Mouse (Mus musculus): Measurements from ENCODE around the gene Rnf31. TPM values are rescaled to one million over a fixed set of nuclear protein-coding genes. Genes with fewer than 3 reads are reported as not detected.

The Rnf31 gene
- polyA plus RNA-seq (2012; rRNA removed) = 24.8 and 26.6 TPM in 2 replicates

DNA sequence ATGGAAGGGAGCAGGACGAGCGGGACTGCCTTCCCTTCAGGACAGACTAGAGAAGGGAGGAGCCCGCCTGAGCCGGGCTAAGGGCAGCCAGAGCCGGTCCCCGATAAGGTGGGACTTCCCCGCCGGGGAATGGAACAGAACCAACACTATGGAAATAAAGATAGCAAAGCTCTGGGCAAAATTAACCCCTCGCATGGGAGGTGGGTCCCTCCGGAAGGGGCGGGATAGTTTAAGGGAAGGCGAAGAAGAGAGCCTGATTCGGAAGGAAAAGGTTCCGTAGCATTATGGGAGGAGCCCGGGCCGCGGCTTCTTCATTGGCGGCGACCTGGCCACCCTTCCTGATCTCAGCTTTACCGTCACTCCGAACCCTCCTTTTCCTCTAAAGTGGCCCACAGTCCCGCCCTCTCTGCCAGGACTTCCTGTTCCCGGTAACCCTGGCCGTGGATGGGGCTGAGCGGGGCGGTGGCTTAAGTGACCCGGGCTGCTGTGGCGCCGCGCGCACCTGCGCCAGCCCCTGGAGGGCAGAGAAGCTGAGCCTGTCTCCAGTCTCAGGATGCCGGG lies at the start of gene Rnf31:
Gene Rnf31, plus strand, starts transcription at position 378 of the 561 bp plus-strand sequence.

GRCm38 (mm10) chr14:55559799-55560201 lies 31.7 kb upstream of the Rnf31 start, which contains the start of gene Dcaf11:
TSS of gene Dcaf11 (plus strand) at chr14:55560006.

DNA sequence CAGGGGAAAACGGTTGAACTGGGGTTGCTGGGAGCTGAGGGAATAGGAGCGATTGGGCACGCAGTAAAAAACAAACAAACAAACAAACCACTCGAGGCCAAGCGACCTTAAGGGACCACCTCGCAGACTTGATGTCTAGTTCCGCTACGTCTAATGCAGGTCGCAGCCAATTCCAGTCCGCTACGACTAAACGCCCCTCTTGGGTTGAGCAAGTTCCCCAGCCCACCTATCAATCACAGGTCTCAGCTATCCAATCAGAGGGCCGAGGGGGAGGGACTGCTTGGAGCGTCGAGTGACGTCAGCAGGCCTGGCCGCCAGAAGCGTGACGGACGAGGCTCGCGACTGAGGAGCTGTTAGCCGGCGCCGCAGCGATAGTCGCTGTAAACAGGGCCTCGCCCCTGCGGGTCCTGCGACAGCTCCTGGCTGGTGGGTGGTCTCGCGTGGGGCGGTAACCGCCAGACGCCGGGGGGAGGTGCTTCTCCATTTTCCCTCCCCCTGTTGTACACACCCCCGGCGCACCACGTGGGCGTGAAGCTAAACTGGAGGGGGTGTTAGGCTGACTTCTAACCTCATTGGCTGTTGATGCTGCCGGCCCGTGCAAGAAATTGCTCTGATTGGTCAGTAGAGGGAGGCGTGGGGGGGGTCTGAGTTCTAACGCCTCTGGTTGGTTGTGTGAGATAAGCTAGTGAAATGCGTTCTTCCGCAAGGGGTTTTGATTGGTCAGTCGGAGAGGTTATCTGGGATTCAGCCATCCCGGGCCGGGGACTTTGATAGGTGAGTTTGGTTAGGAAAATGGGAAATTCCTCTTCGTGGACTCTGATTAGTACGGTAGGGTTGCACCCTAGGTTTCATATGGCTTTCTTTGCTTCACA lies 31.1 kb upstream of the Rnf31 start, which contains the start of gene A730061H03Rik:
Gene A730061H03Rik, minus strand, starts transcription at position 205 of the 872 bp plus-strand sequence.

DNA sequence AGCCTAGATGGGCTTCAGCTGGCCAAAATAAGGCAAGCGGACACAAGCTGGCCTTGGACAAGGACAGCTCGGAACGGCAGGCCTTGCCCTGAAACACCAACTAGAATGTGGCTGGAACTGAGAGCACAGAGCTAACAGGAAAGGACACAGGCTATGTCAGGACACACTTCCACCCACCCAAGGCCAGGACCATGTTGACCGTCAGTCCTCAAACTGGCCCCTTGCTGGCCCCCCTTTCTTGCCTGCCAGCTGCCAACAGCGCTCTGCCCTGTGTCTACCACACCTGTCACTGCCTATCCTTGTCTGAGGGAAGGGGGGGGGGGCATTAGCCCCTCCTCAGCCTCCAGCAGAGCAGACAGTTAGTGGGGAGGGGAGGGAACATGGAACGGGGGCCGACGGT lies 16.2 kb upstream of the Rnf31 start, which contains the start of gene Fitm1:
Gene Fitm1, plus strand, starts transcription at position 316 of the 400 bp plus-strand sequence.

DNA sequence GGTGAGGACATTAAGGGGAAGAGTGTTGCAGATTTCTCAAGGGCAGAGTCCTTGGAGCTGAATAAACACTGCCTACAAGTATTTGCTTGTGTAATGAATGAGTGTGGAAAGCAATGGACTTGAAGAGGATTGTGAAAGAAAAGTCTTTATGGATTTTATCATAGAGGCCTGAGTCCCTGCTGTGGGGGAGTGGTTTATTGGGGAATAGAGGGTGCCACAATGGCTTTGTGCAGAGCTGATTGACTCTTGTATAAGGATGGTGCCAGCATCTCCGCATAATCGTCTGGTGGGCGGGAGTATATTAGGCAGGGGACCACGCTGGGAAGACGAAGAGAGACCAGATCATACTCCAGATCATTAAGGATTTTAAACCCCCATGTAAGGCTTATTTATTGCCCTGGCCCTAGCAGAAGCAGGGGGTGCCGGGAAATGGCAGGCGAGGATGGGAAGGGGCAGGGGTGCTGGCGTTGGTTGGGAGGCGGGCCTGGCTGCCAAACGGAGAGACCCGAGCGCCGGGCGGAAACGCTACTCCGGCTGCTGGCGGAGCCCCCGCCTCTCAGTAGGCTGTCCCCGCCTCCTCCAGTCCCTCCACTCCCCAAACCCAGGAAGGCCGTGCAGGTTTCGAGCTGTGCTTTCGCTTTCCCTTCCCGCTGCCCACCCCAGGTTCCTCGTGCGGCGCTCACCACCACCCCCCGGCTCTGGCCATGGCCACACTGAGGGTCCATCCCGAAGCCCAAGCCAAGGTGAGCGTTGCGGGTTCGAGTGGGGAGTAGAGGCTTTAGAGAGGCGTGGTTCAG lies 13.4 kb upstream of the Rnf31 start, which contains the start of gene Psme1:
Gene Psme1, plus strand, starts transcription at position 253 of the 797 bp plus-strand sequence.

GRCm38 (mm10) chr14:55584702-55585565 lies 6.6 kb upstream of the Rnf31 start, which contains the start of gene Emc9:
TSS of gene Emc9 (minus strand) at chr14:55585302.

GRCm38 (mm10) chr14:55590748-55591330 lies 669 bp upstream of the Rnf31 start, which contains the start of gene Psme2:
TSS of gene Psme2 (minus strand) at chr14:55591113.

GRCm38 (mm10) chr14:55603271-55603632 lies 11.7 kb downstream of the Rnf31 start, which contains the start of gene Irf9:
TSS of gene Irf9 (plus strand) at chr14:55603571.

DNA sequence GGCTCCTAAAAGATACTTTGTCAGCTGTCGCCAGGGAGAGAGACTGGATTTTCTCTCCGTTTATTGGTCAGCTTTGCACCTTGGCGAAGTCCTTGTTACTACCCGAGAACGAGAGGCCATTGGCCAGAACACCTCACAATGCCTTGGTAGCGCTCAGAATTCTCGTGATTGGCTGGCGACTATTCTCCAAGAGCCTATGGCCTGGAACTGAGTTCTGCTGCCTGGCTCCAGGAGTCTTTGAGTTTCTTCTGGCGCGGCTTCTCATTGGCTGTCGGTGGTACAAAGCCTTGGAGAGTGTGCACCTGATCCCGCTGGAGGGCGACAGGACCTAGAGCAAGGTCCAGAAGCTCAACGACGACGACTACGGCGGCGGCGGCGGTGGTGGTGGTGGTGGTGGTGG lies 26.3 kb downstream of the Rnf31 start, which contains the start of gene Rec8:
Gene Rec8, plus strand, starts transcription at position 216 of the 400 bp plus-strand sequence.

GRCm38 (mm10) chr14:55635523-55636007 lies 44.1 kb downstream of the Rnf31 start, which contains the start of gene Ipo4:
TSS of gene Ipo4 (minus strand) at chr14:55635957.

GRCm38 (mm10) chr14:55637795-55638194 lies 46.3 kb downstream of the Rnf31 start, which contains the start of gene Gm49378:
TSS of gene Gm49378 (minus strand) at chr14:55637895.

DNA sequence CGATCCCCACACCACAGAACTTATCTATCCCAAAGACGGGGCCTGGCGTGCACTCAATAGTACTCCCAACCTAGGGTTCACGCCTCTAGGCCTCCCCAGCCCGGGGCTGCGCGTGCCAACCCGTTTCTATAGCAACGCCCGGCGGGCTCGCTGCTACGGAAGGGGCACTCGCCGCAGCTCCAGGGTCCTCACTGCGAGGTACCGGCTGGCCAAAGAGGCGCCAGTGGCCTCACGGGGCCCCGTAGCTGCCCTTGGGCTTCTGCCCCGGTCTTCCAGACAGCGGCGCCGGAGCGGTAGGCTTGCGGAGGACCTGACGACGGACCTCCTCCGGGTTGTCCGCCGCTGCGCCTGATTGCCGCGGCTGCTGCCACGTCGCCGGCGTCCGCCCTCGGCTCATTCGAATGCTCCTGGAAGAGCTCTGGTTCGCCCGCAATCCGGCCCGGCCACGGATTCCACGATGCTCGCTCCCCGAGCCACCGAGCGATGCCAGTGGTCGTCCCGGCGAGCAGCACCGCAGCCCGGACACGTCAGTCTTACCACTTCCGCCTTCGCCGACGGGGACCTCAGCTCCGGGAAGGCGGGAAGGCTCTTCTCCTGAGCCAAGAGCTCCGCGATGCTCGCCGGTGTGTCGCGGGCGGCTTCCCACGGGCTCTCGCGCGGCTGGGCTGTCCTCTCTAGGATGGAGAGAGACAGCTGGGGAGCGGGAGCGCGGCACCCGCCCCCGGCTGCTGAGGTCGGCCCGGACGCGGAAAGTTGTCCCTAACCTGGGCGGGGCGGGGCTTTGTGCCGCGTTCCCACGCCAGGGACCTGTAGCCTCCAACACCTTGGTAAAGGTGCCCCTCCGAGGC lies 51.8 kb downstream of the Rnf31 start, which contains the start of gene Tm9sf1:
Gene Tm9sf1, minus strand, starts transcription at position 747 of the 848 bp plus-strand sequence.

GRCm38 (mm10) chr14:55649884-55650283 lies 58.4 kb downstream of the Rnf31 start, which contains the start of gene Tssk4:
TSS of gene Tssk4 (plus strand) at chr14:55650184.

Other genes starting within 250 kb of the Rnf31 start
- gene Dhrs4, start 113.0 kb upstream of the Rnf31 start, polyA plus RNA-seq (2012; rRNA removed) = 36.2 and 37.6 TPM in 2 replicates
- 195 and 238 TPM in 2 replicates for gene Carmil3, start 101.1 kb upstream of the Rnf31 start, polyA plus RNA-seq (2012; rRNA removed)
- gene Cpne6, start 81.3 kb upstream of the Rnf31 start, polyA plus RNA-seq (2012; rRNA removed) = 7.3 and 10.1 TPM in 2 replicates
- gene Nrl, start 66.7 kb upstream of the Rnf31 start, polyA plus RNA-seq (2012; rRNA removed) = 0.64 and 0.80 TPM in 2 replicates
- gene Pck2, start 51.4 kb upstream of the Rnf31 start, polyA plus RNA-seq (2012; rRNA removed) = 19.4 and 24.9 TPM in 2 replicates
- gene Dcaf11, start 31.7 kb upstream of the Rnf31 start, polyA plus RNA-seq (2012; rRNA removed) = 99.5 and 110 TPM in 2 replicates
- 0.55 and 0.85 TPM in 2 replicates for gene A730061H03Rik, start 31.3 kb upstream of the Rnf31 start, polyA plus RNA-seq (2012; rRNA removed)
- gene Fitm1, start 16.1 kb upstream of the Rnf31 start, polyA plus RNA-seq (2012; rRNA removed) = 0.20 and 4.1 TPM in 2 replicates
- gene Psme1, start 13.6 kb upstream of the Rnf31 start, polyA plus RNA-seq (2012; rRNA removed) = 95.6 and 100 TPM in 2 replicates
- gene Emc9, start 6.4 kb upstream of the Rnf31 start, polyA plus RNA-seq (2012; rRNA removed) = 15.2 and 19.4 TPM in 2 replicates
- 80.2 and 87.2 TPM in 2 replicates for gene Psme2, start 595 bp upstream of the Rnf31 start, polyA plus RNA-seq (2012; rRNA removed)
- 27.1 and 27.9 TPM in 2 replicates for gene Irf9, start 11.9 kb downstream of the Rnf31 start, polyA plus RNA-seq (2012; rRNA removed)
- 19.0 and 25.2 TPM in 2 replicates for gene Rec8, start 26.3 kb downstream of the Rnf31 start, polyA plus RNA-seq (2012; rRNA removed)
- gene Ipo4, start 44.2 kb downstream of the Rnf31 start, polyA plus RNA-seq (2012; rRNA removed) = 171 and 172 TPM in 2 replicates
- gene Gm49378, start 46.2 kb downstream of the Rnf31 start, polyA plus RNA-seq (2012; rRNA removed) = 6.9 and 7.0 TPM in 2 replicates
- 48.4 and 58.4 TPM in 2 replicates for gene Tm9sf1, start 52.1 kb downstream of the Rnf31 start, polyA plus RNA-seq (2012; rRNA removed)
- 2.0 and 2.1 TPM in 2 replicates for gene Tssk4, start 58.5 kb downstream of the Rnf31 start, polyA plus RNA-seq (2012; rRNA removed)
- gene Mdp1, start 68.8 kb downstream of the Rnf31 start, polyA plus RNA-seq (2012; rRNA removed) = 52.9 and 57.0 TPM in 2 replicates
- 43.0 and 44.1 TPM in 2 replicates for gene Gmpr2, start 80.2 kb downstream of the Rnf31 start, polyA plus RNA-seq (2012; rRNA removed)
- gene Nedd8, start 80.4 kb downstream of the Rnf31 start, polyA plus RNA-seq (2012; rRNA removed) = 461 and 488 TPM in 2 replicates
- gene Tinf2, start 90.1 kb downstream of the Rnf31 start, polyA plus RNA-seq (2012; rRNA removed) = 32.9 and 33.1 TPM in 2 replicates
- 0.43 and 1.5 TPM in 2 replicates for gene Tgm1, start 122.2 kb downstream of the Rnf31 start, polyA plus RNA-seq (2012; rRNA removed)
- 57.1 and 61.9 TPM in 2 replicates for gene Rabggta, start 130.6 kb downstream of the Rnf31 start, polyA plus RNA-seq (2012; rRNA removed)
- gene Dhrs1, start 154.0 kb downstream of the Rnf31 start, polyA plus RNA-seq (2012; rRNA removed) = 86.8 and 87.0 TPM in 2 replicates
- 21.4 and 26.4 TPM in 2 replicates for gene Nop9, start 154.0 kb downstream of the Rnf31 start, polyA plus RNA-seq (2012; rRNA removed)
- 0.57 and 1.3 TPM in 2 replicates for gene Cideb, start 166.8 kb downstream of the Rnf31 start, polyA plus RNA-seq (2012; rRNA removed)
- 0.11 and 0.21 TPM in 2 replicates for gene Ltb4r2, start 169.7 kb downstream of the Rnf31 start, polyA plus RNA-seq (2012; rRNA removed)
- 0.34 and 0.91 TPM in 2 replicates for gene Ltb4r1, start 174.3 kb downstream of the Rnf31 start, polyA plus RNA-seq (2012; rRNA removed)
- 5.0 and 9.7 TPM in 2 replicates for gene Adcy4, start 192.4 kb downstream of the Rnf31 start, polyA plus RNA-seq (2012; rRNA removed)
- gene Ripk3, start 197.2 kb downstream of the Rnf31 start, polyA plus RNA-seq (2012; rRNA removed) = 3.1 and 9.4 TPM in 2 replicates
- 29.1 and 48.1 TPM in 2 replicates for gene Nfatc4, start 231.4 kb downstream of the Rnf31 start, polyA plus RNA-seq (2012; rRNA removed)

Data from central nervous system, embryonic 14 days (tissue).